Comparison of ENCODE assay signal across 9 mouse cellular contexts in the genomic region with DNA sequence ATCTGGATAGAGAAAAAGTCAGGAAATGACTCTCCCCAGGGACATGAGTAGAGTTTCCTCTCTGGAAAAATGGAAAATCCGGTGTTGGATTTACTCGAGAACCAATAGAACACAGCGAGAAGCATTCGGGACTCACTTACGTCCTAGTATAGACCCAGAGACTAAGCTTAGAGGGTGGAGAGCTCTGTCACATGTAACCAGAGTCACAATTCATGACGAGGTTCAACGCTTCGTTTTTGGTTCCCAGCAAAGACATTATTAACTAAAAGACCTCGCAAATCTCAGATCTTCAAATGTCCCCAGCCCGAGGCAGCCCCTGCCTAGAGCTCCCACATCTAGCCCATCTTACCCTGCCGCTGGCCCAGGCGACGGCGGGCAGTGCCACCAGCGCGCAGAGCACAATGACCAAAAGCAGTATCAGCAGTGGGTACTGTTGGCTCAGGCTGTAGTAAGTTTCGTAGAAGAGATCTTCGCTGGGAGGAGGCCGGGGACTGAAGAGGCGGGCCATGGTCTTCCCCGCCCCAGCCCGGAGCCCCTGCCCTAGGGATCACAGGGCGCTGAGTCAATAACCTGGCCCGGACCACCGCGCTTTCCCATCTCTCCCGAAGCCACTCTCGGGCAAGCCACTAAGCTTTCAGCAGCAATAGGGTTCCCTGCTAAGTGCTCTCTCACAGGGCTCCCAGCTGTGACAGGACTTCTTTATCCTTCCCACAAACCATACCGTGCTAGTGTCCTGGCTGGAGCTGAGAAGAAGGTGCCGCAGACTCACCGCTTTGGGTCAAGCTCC. TPM values are rescaled to one million over a fixed set of nuclear protein-coding genes. Genes with fewer than 3 reads are reported as not detected.
DNase-seq lines count a peak whose midpoint lies in the region; ATAC-seq lines count a peak whose summit lies in the region.
"Had no signal": no experiment of that assay in that cellular context is flagged by ENCODE, and none has a peak within 500 bp of the region (broad histone marks: within the 10 kb centered on the region; RNA-seq: fewer than 3 reads in every experiment).

No protein-coding gene starts in this region.

- peak overlapping the region; percentile 86 for H3K4me2 ChIP-seq in embryonic facial prominence, embryonic 11.5 days (ENCODE audit: low read depth, low read length)
- peak overlapping the region; percentile 71 for H3K4me2 ChIP-seq in heart, embryonic 16.5 days (ENCODE audit: low read depth, low read length)
- H3K4me2 ChIP-seq in midbrain, embryonic 14.5 days (ENCODE audit: low read length): peak overlapping the region; percentile 42

- no peaks in the 10 kb centered on the region; the same call in none of the 2 replicates for H3K27me3 ChIP-seq in embryonic facial prominence, embryonic 11.5 days (ENCODE audit: control insufficient read depth, insufficient read depth, low read length)
- peaks cover 40% of the 10 kb centered on the region for H3K27me3 ChIP-seq in heart, embryonic 16.5 days (ENCODE audit: control insufficient read depth, insufficient read depth, low read length)
- H3K27me3 ChIP-seq in limb, embryonic 10.5 days (ENCODE audit: low read depth, poor library complexity, severe bottlenecking): peaks cover 78% of the 10 kb centered on the region
- H3K27me3 ChIP-seq in midbrain, embryonic 14.5 days (ENCODE audit: control insufficient read depth, insufficient read depth, low read length): peaks cover 61% of the 10 kb centered on the region

- under 1% methylated on average over 30 of the region's 31 CpGs for WGBS in embryonic facial prominence, embryonic 11.5 days
- WGBS in heart, embryonic 16.5 days: 4% methylated on average over 31 of the region's 31 CpGs
- 1% methylated on average over 31 of the region's 31 CpGs for WGBS in limb, embryonic 10.5 days
- WGBS in midbrain, embryonic 14.5 days: 1% methylated on average over 31 of the region's 31 CpGs

- intact Hi-C loops in left cerebral cortex, postnatal 25 days (cut with DNase I): no loop called here

- 0 out of 2 replicates have a peak, but pooled peaks have one; percentile 2 for ATAC-seq in embryonic facial prominence, embryonic 11.5 days (replicated peaks; ENCODE audit: insufficient number of reproducible peaks, low FRiP score, low TSS enrichment, low read depth)
- 0 out of 2 replicates have a peak, but pooled peaks have one; percentile 52 for ATAC-seq in heart, embryonic 16.5 days (replicated peaks; ENCODE audit: extremely low read depth, insufficient read depth, low FRiP score)
- no peak for ATAC-seq in midbrain, embryonic 14.5 days (ENCODE audit: low FRiP score, low TSS enrichment)

- H3K4me3 ChIP-seq in embryonic facial prominence, embryonic 11.5 days (ENCODE audit: low read depth, low read length): peak overlapping the region; percentile 46
- peak overlapping the region; percentile 59 for H3K4me3 ChIP-seq in heart, embryonic 16.5 days (ENCODE audit: low read length)
- H3K4me3 ChIP-seq in limb, embryonic 10.5 days: peak overlapping the region; percentile 58
- peak overlapping the region; percentile 25 for H3K4me3 ChIP-seq in midbrain, embryonic 14.5 days (replicated peaks; ENCODE audit: low read depth, low read length)

- no peaks in the 10 kb centered on the region for H3K9me3 ChIP-seq in embryonic facial prominence, embryonic 11.5 days (replicated peaks; ENCODE audit: control insufficient read depth, low read length)
- H3K9me3 ChIP-seq in heart, embryonic 16.5 days (replicated peaks; ENCODE audit: control insufficient read depth, low read length): no peaks in the 10 kb centered on the region
- no peaks in the 10 kb centered on the region for H3K9me3 ChIP-seq in limb, embryonic 10.5 days (replicated peaks)
- no peaks in the 10 kb centered on the region for H3K9me3 ChIP-seq in midbrain, embryonic 14.5 days (ENCODE audit: control insufficient read depth, low read length)
- H3K9me3 ChIP-seq: G1E had no signal

- peaks cover 3% of the 10 kb centered on the region; the same call in 1 of the 2 replicates for H3K4me1 ChIP-seq in embryonic facial prominence, embryonic 11.5 days (ENCODE audit: control insufficient read depth, insufficient read depth, low read length)
- H3K4me1 ChIP-seq in heart, embryonic 16.5 days (ENCODE audit: control insufficient read depth, insufficient read depth, low read length): peaks cover 16% of the 10 kb centered on the region
- H3K4me1 ChIP-seq in limb, embryonic 10.5 days: peaks cover 54% of the 10 kb centered on the region
- peaks cover 4% of the 10 kb centered on the region; the same call in 1 of the 2 replicates for H3K4me1 ChIP-seq in midbrain, embryonic 14.5 days (ENCODE audit: control insufficient read depth, insufficient read depth, low read length)

- DNase-seq in left cerebral cortex, postnatal 25 days (ENCODE audit: low spot score in 2 of 2): peak; percentile 0 to 1
- DNase-seq in left cerebral cortex, adult 18-20 months (ENCODE audit: low spot score in 2 of 2): no peak
- DNase-seq in embryonic facial prominence, embryonic 11.5 days (ENCODE audit: low spot score): peak; percentile 90
- DNase-seq in limb, embryonic 10.5 days (ENCODE audit: low spot score): peak; percentile 67
- peak; percentile 52 for DNase-seq in midbrain, embryonic 14.5 days
- DNase-seq in cerebellum, adult 9-10 months: no peak
- no peak for DNase-seq in natural killer cell, adult 2 months (ENCODE audit: low spot score in 2 of 2)

- H3K27ac ChIP-seq in embryonic facial prominence, embryonic 11.5 days (replicated peaks; ENCODE audit: low read depth, low read length): peak overlapping the region; percentile 5
- peak overlapping the region; percentile 91 for H3K27ac ChIP-seq in heart, embryonic 16.5 days (ENCODE audit: low read length)
- peak overlapping the region; percentile 84 for H3K27ac ChIP-seq in limb, embryonic 10.5 days
- H3K27ac ChIP-seq in midbrain, embryonic 14.5 days (replicated peaks; ENCODE audit: low read depth, low read length): no peak overlapping the region

- H3K9ac ChIP-seq in embryonic facial prominence, embryonic 11.5 days (replicated peaks; ENCODE audit: low read length): peak overlapping the region; percentile 65
- H3K9ac ChIP-seq in heart, embryonic 16.5 days (ENCODE audit: low read length): peak overlapping the region; percentile 73
- no peak overlapping the region for H3K9ac ChIP-seq in midbrain, embryonic 14.5 days (replicated peaks; ENCODE audit: low read length)

- no peaks in the 10 kb centered on the region for H3K36me3 ChIP-seq in embryonic facial prominence, embryonic 11.5 days (replicated peaks; ENCODE audit: control insufficient read depth, insufficient read depth, low read depth, low read length)
- H3K36me3 ChIP-seq in heart, embryonic 16.5 days (ENCODE audit: control insufficient read depth, insufficient read depth): no peaks in the 10 kb centered on the region
- 0 out of 2 replicates have a peak, but pooled peaks cover 8% of the 10 kb centered on the region for H3K36me3 ChIP-seq in limb, embryonic 10.5 days
- no peaks in the 10 kb centered on the region for H3K36me3 ChIP-seq in midbrain, embryonic 14.5 days (ENCODE audit: control insufficient read depth, insufficient read depth, low read length)
- H3K36me3 ChIP-seq: G1E had no signal

RNA-seq across cellular contexts. Expression of gene Adcy4, which starts 0.5 kb away (rescaled TPM):
- 1 to 10 TPM; 3.8 to 7.1 TPM for total RNA-seq in left cerebral cortex, postnatal 25 days (2021)
- total RNA-seq in left cerebral cortex, adult 18-20 months (2021): 1 to 10 TPM; 4.9 to 8.6 TPM
- 10.6 and 13.0 TPM in 2 replicates for polyA plus RNA-seq in embryonic facial prominence, embryonic 11.5 days (2014; fragmentation: Nextera tagmentation; extraction: Ambion mirVana)
- 15.3 and 17.5 TPM in 2 replicates for polyA plus RNA-seq in heart, embryonic 16.5 days (2015; fragmentation: Nextera tagmentation; extraction: Ambion mirVana)
- polyA plus RNA-seq in limb, embryonic 10.5 days (2016; fragmentation: Nextera tagmentation; extraction: Ambion mirVana): 7.7 and 13.3 TPM in 2 replicates
- 2.4 and 3.2 TPM in 2 replicates for polyA plus RNA-seq in midbrain, embryonic 14.5 days (2014; fragmentation: Nextera tagmentation; extraction: Ambion mirVana)

RNA-seq across cellular contexts. Expression of gene Ripk3, which starts 5.3 kb away (rescaled TPM):
- total RNA-seq in left cerebral cortex, postnatal 25 days (2021): under 1 TPM in 1 of 2 experiments, not detected in 1; 0.96 TPM
- total RNA-seq in left cerebral cortex, adult 18-20 months (2021): 1 to 10 TPM in 1 of 2 experiments, under 1 TPM in 1; 0.44 to 1.7 TPM
- 33.7 and 38.8 TPM in 2 replicates for polyA plus RNA-seq in embryonic facial prominence, embryonic 11.5 days (2014; fragmentation: Nextera tagmentation; extraction: Ambion mirVana)
- polyA plus RNA-seq in heart, embryonic 16.5 days (2015; fragmentation: Nextera tagmentation; extraction: Ambion mirVana): 17.8 and 20.8 TPM in 2 replicates
- 25.3 and 29.3 TPM in 2 replicates for polyA plus RNA-seq in limb, embryonic 10.5 days (2016; fragmentation: Nextera tagmentation; extraction: Ambion mirVana)
- polyA plus RNA-seq in midbrain, embryonic 14.5 days (2014; fragmentation: Nextera tagmentation; extraction: Ambion mirVana): 0.77 and 1.8 TPM in 2 replicates

RNA-seq across cellular contexts. Expression of gene Ltb4r1, which starts 17.6 kb away (rescaled TPM):
- total RNA-seq in left cerebral cortex, postnatal 25 days (2021): under 1 TPM; 0.25 to 0.39 TPM
- total RNA-seq in left cerebral cortex, adult 18-20 months (2021): under 1 TPM in 1 of 2 experiments, not detected in 1; 0.33 TPM
- polyA plus RNA-seq in embryonic facial prominence, embryonic 11.5 days (2014; fragmentation: Nextera tagmentation; extraction: Ambion mirVana): not detected in 2 replicates
- polyA plus RNA-seq in heart, embryonic 16.5 days (2015; fragmentation: Nextera tagmentation; extraction: Ambion mirVana): 0.59 and 0.66 TPM in 2 replicates
- polyA plus RNA-seq in limb, embryonic 10.5 days (2016; fragmentation: Nextera tagmentation; extraction: Ambion mirVana): 0.14 and 0.26 TPM in 2 replicates
- polyA plus RNA-seq in midbrain, embryonic 14.5 days (2014; fragmentation: Nextera tagmentation; extraction: Ambion mirVana): 0.77 TPM in 1 of 2 replicates, not detected in the other

RNA-seq across cellular contexts. Expression of gene Ltb4r2, which starts 22.1 kb away (rescaled TPM):
- total RNA-seq in left cerebral cortex, postnatal 25 days (2021): under 1 TPM; 0.25 to 0.32 TPM
- under 1 TPM; 0.26 to 0.52 TPM for total RNA-seq in left cerebral cortex, adult 18-20 months (2021)
- 0.31 and 0.34 TPM in 2 replicates for polyA plus RNA-seq in embryonic facial prominence, embryonic 11.5 days (2014; fragmentation: Nextera tagmentation; extraction: Ambion mirVana)
- 0.20 and 0.32 TPM in 2 replicates for polyA plus RNA-seq in heart, embryonic 16.5 days (2015; fragmentation: Nextera tagmentation; extraction: Ambion mirVana)
- polyA plus RNA-seq in limb, embryonic 10.5 days (2016; fragmentation: Nextera tagmentation; extraction: Ambion mirVana): 0.23 and 0.30 TPM in 2 replicates
- polyA plus RNA-seq in midbrain, embryonic 14.5 days (2014; fragmentation: Nextera tagmentation; extraction: Ambion mirVana): 0.32 and 0.69 TPM in 2 replicates
- polyA plus RNA-seq: G1E had no signal

RNA-seq across cellular contexts. Expression of gene Cideb, which starts 25.1 kb away (rescaled TPM):
- 1 to 10 TPM; 1.6 to 2.3 TPM for total RNA-seq in left cerebral cortex, postnatal 25 days (2021)
- total RNA-seq in left cerebral cortex, adult 18-20 months (2021): 1 to 10 TPM; 2.3 to 2.4 TPM
- polyA plus RNA-seq in embryonic facial prominence, embryonic 11.5 days (2014; fragmentation: Nextera tagmentation; extraction: Ambion mirVana): 0.18 and 0.35 TPM in 2 replicates
- polyA plus RNA-seq in heart, embryonic 16.5 days (2015; fragmentation: Nextera tagmentation; extraction: Ambion mirVana): 1.3 and 1.8 TPM in 2 replicates
- polyA plus RNA-seq in limb, embryonic 10.5 days (2016; fragmentation: Nextera tagmentation; extraction: Ambion mirVana): 0.24 TPM in 1 of 2 replicates, not detected in the other
- 0.18 and 0.19 TPM in 2 replicates for polyA plus RNA-seq in midbrain, embryonic 14.5 days (2014; fragmentation: Nextera tagmentation; extraction: Ambion mirVana)
- polyA plus RNA-seq: G1E had no signal

Comparison
In these comparisons a context has a peak if more than half of its experiments do, and no peak if none do; other contexts are left out.
1. DNase-seq: peak in left cerebral cortex, postnatal 25 days (2 of 2), embryonic facial prominence, embryonic 11.5 days (single experiment), limb, embryonic 10.5 days (single experiment) and midbrain, embryonic 14.5 days (single experiment); none in left cerebral cortex, adult 18-20 months (0 of 2), cerebellum, adult 9-10 months (single experiment) and natural killer cell, adult 2 months (0 of 2).
2. Peak in every context shown above with its lines, with median percentiles within 50 percentile points of each other: H3K4me2 ChIP-seq and H3K4me3 ChIP-seq.